Mouse (Mus musculus) MEL (cell line): ENCODE measurements around the gene Itgb6.

ENCODE experiments used
- CTCF ChIP-seq, 3 experiments: IDR thresholded peaks in 2 of 3; conservative IDR thresholded peaks in 1 of 3; 2 replicates each; pipeline ENCODE4 v1.5.1; 2011 to 2012; ENCODE audit warnings: low read length in 3 of 3, low read depth in 2 of 3, mild to moderate bottlenecking in 2 of 3, improper control_type of control experiment in 1 of 3, inconsistent platforms in 1 of 3, mixed read lengths in 1 of 3, moderate library complexity in 1 of 3; ENCODE audit not compliant: control insufficient read depth in 1 of 3, insufficient read depth in 1 of 3, poor library complexity in 1 of 3, severe bottlenecking in 1 of 3
- EP300 ChIP-seq, 2 experiments: IDR thresholded peaks; 2 replicates each; pipeline ENCODE4 v1.6.1; 2011; ENCODE audit warnings: improper control_type of control experiment in 2 of 2, low read length in 2 of 2, low read depth in 1 of 2, mild to moderate bottlenecking in 1 of 2
- GATA1 ChIP-seq: IDR thresholded peaks from 2 replicates; pipeline ENCODE4 v1.6.1; 2011; ENCODE audit warnings: low read depth, low read length, improper control_type of control experiment
- MAFK ChIP-seq: IDR thresholded peaks from 2 replicates; pipeline ENCODE4 v1.6.1; 2011; ENCODE audit warnings: low read depth, mild to moderate bottlenecking, low read length, improper control_type of control experiment, borderline replicate concordance
- RCOR1 ChIP-seq: IDR thresholded peaks from 2 replicates; pipeline ENCODE4 v1.6.1; 2012; ENCODE audit warnings: low read depth, mild to moderate bottlenecking, inconsistent platforms, low read length, improper control_type of control experiment
- TCF12 ChIP-seq: IDR thresholded peaks from 2 replicates; pipeline ENCODE4 v1.6.1; 2014; ENCODE audit warnings: low read depth, mild to moderate bottlenecking, inconsistent platforms, low read length, improper control_type of control experiment, moderate library complexity
- UBTF ChIP-seq: IDR thresholded peaks from 2 replicates; pipeline ENCODE4 v1.6.1; 2012; ENCODE audit warnings: low read depth, mild to moderate bottlenecking, inconsistent platforms, low read length, improper control_type of control experiment, moderate library complexity, borderline replicate concordance; ENCODE audit not compliant: insufficient read depth

- no peak for TF ChIP-seq GATA1
- TF ChIP-seq CTCF (IDR thresholded peaks at IDR 0.05 in 2 of 3, conservative IDR thresholded peaks at IDR 0.05 in 1 of 3; ENCODE audit: control insufficient read depth in 1 of 3, insufficient read depth in 1 of 3, low read depth in 2 of 3, low read length in 3 of 3, poor library complexity in 1 of 3, severe bottlenecking in 1 of 3) = no peak
- no peak for TF ChIP-seq EP300 (IDR thresholded peaks at IDR 0.05; ENCODE audit: low read depth in 1 of 2, low read length in 2 of 2)
- no peak for TF ChIP-seq UBTF
- no peak for TF ChIP-seq TCF12
- TF ChIP-seq RCOR1 = no peak
- no peak for TF ChIP-seq MAFK
Measured at GRCm38 (mm10) chr2:60750591-60750990, 28.1 kb upstream of the Itgb6 start.
